Mouse (Mus musculus) stomach, embryonic 16.5 days (tissue): ENCODE data around the gene Rab5c. TPM values are rescaled to one million over a fixed set of nuclear protein-coding genes. Genes with fewer than 3 reads are reported as not detected.

Experiments
- ATAC-seq: fragments of 200-750 bp; cut with Nextera tagmentation; 2 replicates; pipeline ENCODE4 v1.8.0; 2017; ENCODE audit warnings: moderate number of reproducible peaks, moderate TSS enrichment; ENCODE audit not compliant: insufficient read depth, low FRiP score
- H3K27ac ChIP-seq: fragments of 300-500 bp; sonication (generic); 2 replicates; pipeline ENCODE4 v1.5.1; 2014; ENCODE audit warnings: low read length
- H3K27me3 ChIP-seq: fragments of 300-500 bp; sonication (generic); 2 replicates; pipeline ENCODE4 v1.6.1; 2014; ENCODE audit warnings: low read length, control low read depth, mixed read lengths; ENCODE audit not compliant: control insufficient read depth, insufficient read depth
- H3K36me3 ChIP-seq: fragments of 300-500 bp; sonication (generic); 2 replicates; pipeline ENCODE4 v1.6.1; 2014; ENCODE audit warnings: low read length; ENCODE audit not compliant: control insufficient read depth, insufficient read depth
- H3K4me1 ChIP-seq: fragments of 300-500 bp; sonication (generic); 2 replicates; pipeline ENCODE4 v1.6.1; 2014; ENCODE audit warnings: low read length, control low read depth, mixed read lengths; ENCODE audit not compliant: control insufficient read depth, insufficient read depth
- H3K4me2 ChIP-seq: fragments of 300-500 bp; sonication (generic); 2 replicates; pipeline ENCODE4 v1.6.1; 2014; ENCODE audit warnings: low read depth, low read length, mixed read lengths
- H3K4me3 ChIP-seq: fragments of 300-500 bp; sonication (generic); replicated peaks from 2 replicates; pipeline ENCODE4 v1.5.1; 2014; ENCODE audit warnings: mild to moderate bottlenecking, low read length
- H3K9ac ChIP-seq: fragments of 300-500 bp; sonication (generic); 2 replicates; pipeline ENCODE4 v1.6.1; 2014; ENCODE audit warnings: low read length
- H3K9me3 ChIP-seq: fragments of 300-500 bp; sonication (generic); replicated peaks from 2 replicates; pipeline ENCODE4 v1.6.1; 2016; ENCODE audit warnings: low read length, control low read depth; ENCODE audit not compliant: control insufficient read depth
- WGBS: fragments of 180-500 bp; shearing (Covaris S2); extraction: QIAGEN DNeasy Blood & Tissue Kit; methylation state at CpG from one replicate; pipeline ENCODE4 v1.1.7; 2014; 5-methylcytosine and 5-hydroxymethylcytosine counted together
- polyA plus RNA-seq: library from polyadenylated mRNA; unstranded; fragments of >200 nt; fragmentation: Nextera tagmentation; extraction: Ambion mirVana; gene quantifications from 2 replicates; pipeline ENCODE4 v1.2.1, GENCODE M21; 2015

The Rab5c gene
- polyA plus RNA-seq, 1 experiment from 2014 or later = 33.9 TPM

- peaks cover 22% of the 10 kb centered on the region for H3K36me3 ChIP-seq
- H3K4me3 ChIP-seq = no peak overlapping the region; the same call in 1 of the 2 replicates
- peak overlapping the region; percentile 53 for H3K4me2 ChIP-seq
- peak overlapping the region; percentile 75; the same call in 1 of the 2 replicates for H3K27ac ChIP-seq
- H3K27me3 ChIP-seq = no peaks in the 10 kb centered on the region
- H3K4me1 ChIP-seq = peaks cover 30% of the 10 kb centered on the region
- 66% methylated on average over 4 of the region's 4 CpGs for WGBS
- no peaks in the 10 kb centered on the region for H3K9me3 ChIP-seq
- peak overlapping the region; percentile 68 for H3K9ac ChIP-seq
- ATAC-seq = no peak
These were observed 24.8 kb downstream of the Rab5c start for GRCm38 (mm10) chr11:100713174-100713573.

GRCm38 (mm10) chr11:100711783-100712615, 26.0 kb downstream of the Rab5c start, which contains the start of gene Kat2a:
Gene Kat2a (minus strand): TSS chr11:100712465.
- Histone ChIP-seq H3K4me1 (peaks cover 30% of the 10 kb centered on the region), H3K9me3 (no peaks in the 10 kb centered on the region), H3K4me2 (peak within 1 kb of the TSS; percentile 83), H3K36me3 (peaks cover 22% of the 10 kb centered on the region), H3K9ac (peak within 1 kb of the TSS; percentile 99), H3K27me3 (no peaks in the 10 kb centered on the region), H3K27ac (peak within 1 kb of the TSS; percentile 75), H3K4me3 (peak within 1 kb of the TSS; percentile 100)
- WGBS = 2% methylated on average over 46 of the region's 48 CpGs
- peak; percentile 84 for ATAC-seq

DNA sequence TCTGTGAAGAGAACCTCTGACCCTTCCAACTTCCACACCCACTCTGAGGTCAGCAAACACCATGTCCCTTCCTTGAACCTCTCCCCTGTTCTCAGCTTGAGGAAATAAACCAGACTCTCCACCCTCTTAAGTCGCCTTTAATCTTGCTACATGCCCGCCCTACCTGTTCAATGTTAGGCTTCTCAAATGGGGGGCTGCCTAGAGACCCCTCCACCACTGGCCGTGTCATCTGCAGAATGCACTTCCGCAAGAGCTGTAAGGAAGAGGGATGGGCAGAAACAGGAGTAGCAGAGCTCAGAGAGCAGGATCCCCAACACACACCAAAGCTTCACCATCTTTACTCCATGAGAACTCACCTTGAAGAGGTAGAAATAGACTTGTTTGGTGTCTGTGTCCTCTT, 27.0 kb downstream of the Rab5c start:
- no peak for ATAC-seq
- Histone ChIP-seq H3K27me3 (no peaks in the 10 kb centered on the region), H3K9ac (peak overlapping the region; percentile 99; the same call in 1 of the 2 replicates), H3K27ac (no peak overlapping the region; the same call in 1 of the 2 replicates), H3K4me1 (peaks cover 30% of the 10 kb centered on the region), H3K4me3 (no peak overlapping the region; the same call in 1 of the 2 replicates), H3K9me3 (no peaks in the 10 kb centered on the region), H3K36me3 (peaks cover 23% of the 10 kb centered on the region), H3K4me2 (peak overlapping the region; percentile 83)
- 72% methylated on average over 4 of the region's 4 CpGs for WGBS

DNA sequence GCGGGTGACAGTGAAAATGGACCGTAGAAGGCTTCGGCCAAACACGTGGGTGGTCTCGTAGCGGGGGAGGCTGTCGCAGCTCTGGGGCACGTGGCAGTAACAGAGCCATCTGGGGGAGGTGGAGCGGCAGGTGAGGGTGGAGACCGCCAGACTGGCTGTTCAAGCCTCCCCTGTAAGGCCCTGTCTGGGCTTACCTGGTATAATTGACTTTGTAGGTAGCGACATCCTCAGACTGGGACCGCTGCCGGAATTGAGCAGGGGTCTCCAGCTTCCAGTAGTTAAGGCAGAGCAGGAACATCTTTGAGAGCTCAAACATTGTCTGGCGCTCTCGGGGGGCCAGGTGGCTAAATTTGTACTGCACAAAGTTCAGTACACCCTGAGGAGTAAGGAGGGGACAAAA, 27.5 kb downstream of the Rab5c start:
- H3K27me3 ChIP-seq = no peaks in the 10 kb centered on the region
- H3K4me1 ChIP-seq = peaks cover 30% of the 10 kb centered on the region
- H3K4me3 ChIP-seq = no peak overlapping the region
- no peak for ATAC-seq
- H3K9ac ChIP-seq = no peak overlapping the region
- no peak overlapping the region for H3K27ac ChIP-seq
- no peaks in the 10 kb centered on the region for H3K9me3 ChIP-seq
- 0 out of 2 replicates have a peak overlapping the region, but pooled peaks have one; percentile 83 for H3K4me2 ChIP-seq
- H3K36me3 ChIP-seq = peaks cover 26% of the 10 kb centered on the region
- 88% methylated on average over 15 of the region's 15 CpGs for WGBS

DNA sequence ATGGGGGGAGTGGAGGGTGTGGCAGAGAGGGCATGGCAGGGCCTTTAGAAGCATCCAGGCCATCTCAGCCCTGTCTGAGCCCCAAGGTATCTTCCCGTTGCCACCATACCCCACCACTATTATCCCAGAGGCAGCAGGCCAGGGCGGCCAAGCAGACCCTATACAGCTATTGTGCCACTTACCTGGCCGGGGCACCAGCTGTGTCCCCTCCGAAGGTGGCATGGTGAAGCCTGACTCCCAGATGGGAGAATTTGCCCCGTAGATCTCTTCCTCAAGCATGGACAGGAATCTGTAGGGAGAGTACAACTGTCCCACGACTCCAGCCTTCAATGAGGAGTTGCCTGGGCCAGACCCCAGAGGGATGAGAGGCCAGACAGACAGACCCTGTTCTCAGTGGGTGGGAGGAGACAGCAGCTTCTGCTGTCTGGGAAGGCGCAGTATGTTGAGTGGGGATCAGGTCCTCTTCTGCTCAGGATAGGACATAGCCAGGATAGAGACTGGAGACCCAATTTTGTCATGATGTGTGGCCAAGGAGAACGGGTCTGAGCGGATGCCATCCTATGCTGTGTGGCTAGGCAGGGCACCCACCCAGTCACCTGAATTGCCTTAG, 28.7 kb downstream of the Rab5c start:
- no peak overlapping the region for H3K4me3 ChIP-seq
- peaks cover 26% of the 10 kb centered on the region for H3K36me3 ChIP-seq
- no peaks in the 10 kb centered on the region for H3K9me3 ChIP-seq
- H3K27ac ChIP-seq = no peak overlapping the region
- H3K4me2 ChIP-seq = no peak overlapping the region
- WGBS = 95% methylated on average over 9 of the region's 9 CpGs
- no peak overlapping the region for H3K9ac ChIP-seq
- no peaks in the 10 kb centered on the region for H3K27me3 ChIP-seq
- ATAC-seq = no peak
- peaks cover 27% of the 10 kb centered on the region for H3K4me1 ChIP-seq

DNA sequence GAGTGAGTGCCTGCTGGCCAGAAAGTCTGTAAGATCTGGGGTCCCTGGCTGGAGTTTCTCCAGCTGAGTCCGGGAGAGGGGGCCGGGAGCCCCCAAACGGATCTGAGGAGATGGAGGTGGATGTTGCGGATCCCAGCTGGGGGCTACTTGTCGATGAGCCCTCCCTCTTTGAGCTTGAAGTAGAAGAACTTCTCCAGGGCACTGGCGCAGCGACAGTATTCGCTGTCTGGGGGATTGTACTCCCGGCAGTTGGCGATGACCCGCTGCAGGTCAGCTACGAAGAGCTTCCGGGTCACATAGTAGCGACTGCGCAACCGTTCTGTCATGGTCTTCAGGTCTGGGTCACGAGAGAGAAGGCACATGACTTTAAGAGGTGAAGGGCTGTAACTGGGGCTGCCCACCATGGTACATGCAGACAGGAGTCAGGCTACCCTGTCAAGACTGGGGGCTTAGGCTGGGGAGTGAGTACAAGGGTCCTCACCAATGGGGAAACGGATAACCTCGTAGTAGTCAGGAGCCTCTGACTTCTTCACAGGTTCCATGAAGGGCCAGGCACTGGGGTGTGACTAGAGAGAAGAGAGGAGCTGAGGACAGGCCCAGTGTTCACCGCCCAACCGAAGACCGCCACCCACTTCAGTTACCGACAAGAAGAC, 32.8 kb downstream of the Rab5c start:
- Histone ChIP-seq H3K4me3 (no peak overlapping the region), H3K9me3 (no peaks in the 10 kb centered on the region), H3K36me3 (peaks cover 24% of the 10 kb centered on the region), H3K27me3 (no peaks in the 10 kb centered on the region), H3K4me2 (no peak overlapping the region), H3K27ac (no peak overlapping the region), H3K9ac (no peak overlapping the region), H3K4me1 (peaks cover 6% of the 10 kb centered on the region; the same call in 1 of the 2 replicates)
- 90% methylated on average over 23 of the region's 23 CpGs for WGBS
- no peak for ATAC-seq

- 0 out of 2 replicates have a peak, but pooled peaks have one; percentile 11 for ATAC-seq
- Histone ChIP-seq H3K9me3 (no peaks in the 10 kb centered on the region), H3K27ac (no peak within 1 kb of the TSS), H3K27me3 (no peaks in the 10 kb centered on the region), H3K9ac (0 out of 2 replicates have a peak within 1 kb of the TSS, but pooled peaks have one; percentile 13), H3K36me3 (peaks cover 12% of the 10 kb centered on the region; the same call in 1 of the 2 replicates), H3K4me2 (peak within 1 kb of the TSS; percentile 8; the same call in 1 of the 2 replicates), H3K4me3 (no peak within 1 kb of the TSS; the same call in 1 of the 2 replicates), H3K4me1 (peaks cover 6% of the 10 kb centered on the region; the same call in 1 of the 2 replicates)
- 67% methylated on average over 7 of the region's 7 CpGs for WGBS
These were observed 34.0 kb downstream of the Rab5c start, which contains the start of gene Dhx58 for GRCm38 (mm10) chr11:100703851-100704531. Gene Dhx58 (minus strand): TSS chr11:100704271.

GRCm38 (mm10) chr11:100703366-100703765, 34.6 kb downstream of the Rab5c start:
- 64% methylated on average over 11 of the region's 11 CpGs for WGBS
- no peaks in the 10 kb centered on the region for H3K9me3 ChIP-seq
- H3K9ac ChIP-seq = no peak overlapping the region
- H3K27ac ChIP-seq = no peak overlapping the region
- no peak overlapping the region for H3K4me2 ChIP-seq
- peaks cover 6% of the 10 kb centered on the region; the same call in 1 of the 2 replicates for H3K36me3 ChIP-seq
- no peak for ATAC-seq
- H3K4me1 ChIP-seq = peaks cover 6% of the 10 kb centered on the region; the same call in 1 of the 2 replicates
- H3K27me3 ChIP-seq = no peaks in the 10 kb centered on the region
- H3K4me3 ChIP-seq = no peak overlapping the region
